Mouse (Mus musculus): Measurements from ENCODE around the gene Fam78b. TPM values are rescaled to one million over a fixed set of nuclear protein-coding genes. Genes with fewer than 3 reads are reported as not detected.

Gene Fam78b
- polyA plus RNA-seq (2015; fragmentation: Nextera tagmentation; extraction: Ambion mirVana) = 0.79 and 0.84 TPM in 2 replicates

GRCm38 (mm10) chr1:167001174-167001843 is at the start of gene Fam78b:
Fam78b (plus strand) TSS chr1:167001417.
- H3K4me1 ChIP-seq = peaks cover 23% of the 10 kb centered on the region
- peak; percentile 57 for ATAC-seq (replicated peaks; ENCODE audit: low FRiP score)
- H3K9me3 ChIP-seq (replicated peaks) = no peaks in the 10 kb centered on the region
- peaks cover 32% of the 10 kb centered on the region for H3K27me3 ChIP-seq
- H3K4me3 ChIP-seq (replicated peaks) = peak within 1 kb of the TSS; percentile 77
- peak within 1 kb of the TSS; percentile 98 for H3K4me2 ChIP-seq
- no peaks in the 10 kb centered on the region for H3K36me3 ChIP-seq
- peak within 1 kb of the TSS; percentile 64; the same call in 1 of the 2 replicates for H3K27ac ChIP-seq
- WGBS = under 1% methylated on average over 51 of the region's 85 CpGs
- peak within 1 kb of the TSS; percentile 64 for H3K9ac ChIP-seq

- no peaks in the 10 kb centered on the region for H3K36me3 ChIP-seq
- no peak overlapping the region for H3K4me3 ChIP-seq (replicated peaks)
- no peak overlapping the region for H3K27ac ChIP-seq
- H3K27me3 ChIP-seq = no peaks in the 10 kb centered on the region
- no peaks in the 10 kb centered on the region for H3K4me1 ChIP-seq
- H3K9me3 ChIP-seq (replicated peaks) = no peaks in the 10 kb centered on the region
- no peak overlapping the region for H3K9ac ChIP-seq
- 29% methylated on average over 10 of the region's 10 CpGs for WGBS
- H3K4me2 ChIP-seq = no peak overlapping the region
- ATAC-seq (replicated peaks; ENCODE audit: low FRiP score) = peak; percentile 64; the same call in 1 of the 2 replicates
Observed at GRCm38 (mm10) chr1:166964508-166964907, 36.7 kb upstream of the Fam78b start.

GRCm38 (mm10) chr1:166968271-166968670 is 32.9 kb upstream of the Fam78b start:
- 83% methylated on average over 5 of the region's 5 CpGs for WGBS
- ATAC-seq (replicated peaks; ENCODE audit: low FRiP score) = no peak
- Histone ChIP-seq H3K4me3 (replicated peaks) (no peak overlapping the region), H3K9ac (no peak overlapping the region), H3K27ac (no peak overlapping the region), H3K4me1 (no peaks in the 10 kb centered on the region), H3K4me2 (no peak overlapping the region), H3K9me3 (replicated peaks) (no peaks in the 10 kb centered on the region), H3K36me3 (no peaks in the 10 kb centered on the region), H3K27me3 (no peaks in the 10 kb centered on the region)

- Histone ChIP-seq H3K27me3 (no peaks in the 10 kb centered on the region), H3K36me3 (no peaks in the 10 kb centered on the region), H3K9ac (no peak overlapping the region), H3K4me2 (no peak overlapping the region), H3K27ac (no peak overlapping the region), H3K4me3 (replicated peaks) (no peak overlapping the region), H3K4me1 (no peaks in the 10 kb centered on the region), H3K9me3 (replicated peaks) (no peaks in the 10 kb centered on the region)
- 86% methylated on average over 3 of the region's 3 CpGs for WGBS
- no peak for ATAC-seq (replicated peaks; ENCODE audit: low FRiP score)
Observed at GRCm38 (mm10) chr1:166973731-166974130, 27.5 kb upstream of the Fam78b start.

GRCm38 (mm10) chr1:166978611-166979010 is 22.6 kb upstream of the Fam78b start:
- Histone ChIP-seq H3K4me2 (no peak overlapping the region), H3K27me3 (no peaks in the 10 kb centered on the region), H3K27ac (no peak overlapping the region), H3K9ac (no peak overlapping the region), H3K4me1 (no peaks in the 10 kb centered on the region), H3K36me3 (no peaks in the 10 kb centered on the region), H3K4me3 (replicated peaks) (no peak overlapping the region), H3K9me3 (replicated peaks) (no peaks in the 10 kb centered on the region)
- WGBS = 80% methylated on average over 5 of the region's 5 CpGs
- no peak for ATAC-seq (replicated peaks; ENCODE audit: low FRiP score)

- Histone ChIP-seq H3K36me3 (no peaks in the 10 kb centered on the region), H3K9ac (no peak overlapping the region), H3K4me2 (no peak overlapping the region), H3K4me1 (no peaks in the 10 kb centered on the region), H3K27ac (no peak overlapping the region), H3K9me3 (replicated peaks) (no peaks in the 10 kb centered on the region), H3K4me3 (replicated peaks) (no peak overlapping the region), H3K27me3 (no peaks in the 10 kb centered on the region)
- 76% methylated on average over 5 of the region's 5 CpGs for WGBS
- ATAC-seq (replicated peaks; ENCODE audit: low FRiP score) = no peak
Observed at GRCm38 (mm10) chr1:166994266-166994665, 7.0 kb upstream of the Fam78b start.

- H3K4me1 ChIP-seq = peaks cover 6% of the 10 kb centered on the region; the same call in 1 of the 2 replicates
- ATAC-seq (replicated peaks; ENCODE audit: low FRiP score) = no peak
- H3K27me3 ChIP-seq = peaks cover 6% of the 10 kb centered on the region
- no peaks in the 10 kb centered on the region for H3K36me3 ChIP-seq
- no peak overlapping the region for H3K4me2 ChIP-seq
- H3K27ac ChIP-seq = no peak overlapping the region
- H3K9ac ChIP-seq = no peak overlapping the region
- H3K9me3 ChIP-seq (replicated peaks) = no peaks in the 10 kb centered on the region
- 80% methylated on average over 8 of the region's 8 CpGs for WGBS
- no peak overlapping the region for H3K4me3 ChIP-seq (replicated peaks)
Observed at GRCm38 (mm10) chr1:166996250-166996649, 5.0 kb upstream of the Fam78b start.

- no peak overlapping the region for H3K27ac ChIP-seq
- WGBS = 66% methylated on average over 7 of the region's 7 CpGs
- no peak overlapping the region for H3K9ac ChIP-seq
- H3K4me2 ChIP-seq = no peak overlapping the region
- no peak for ATAC-seq (replicated peaks; ENCODE audit: low FRiP score)
- no peak overlapping the region for H3K4me3 ChIP-seq (replicated peaks)
- no peaks in the 10 kb centered on the region for H3K9me3 ChIP-seq (replicated peaks)
- no peaks in the 10 kb centered on the region for H3K36me3 ChIP-seq
- peaks cover 10% of the 10 kb centered on the region for H3K4me1 ChIP-seq
- peaks cover 12% of the 10 kb centered on the region for H3K27me3 ChIP-seq
Observed at GRCm38 (mm10) chr1:166996811-166997210, 4.4 kb upstream of the Fam78b start.

GRCm38 (mm10) chr1:167000529-167001173 is 566 bp upstream of the Fam78b start:
- Histone ChIP-seq H3K4me1 (peaks cover 23% of the 10 kb centered on the region), H3K4me3 (replicated peaks) (peak overlapping the region; percentile 77), H3K4me2 (peak overlapping the region; percentile 98), H3K9me3 (replicated peaks) (no peaks in the 10 kb centered on the region), H3K9ac (peak overlapping the region; percentile 64), H3K36me3 (no peaks in the 10 kb centered on the region), H3K27ac (peak overlapping the region; percentile 64; the same call in 1 of the 2 replicates), H3K27me3 (peaks cover 32% of the 10 kb centered on the region)
- WGBS = under 1% methylated on average over 68 of the region's 76 CpGs
- ATAC-seq (replicated peaks; ENCODE audit: low FRiP score) = peak; percentile 85

- Histone ChIP-seq H3K9me3 (replicated peaks) (no peaks in the 10 kb centered on the region), H3K9ac (0 out of 2 replicates have a peak overlapping the region, but pooled peaks have one; percentile 64), H3K36me3 (no peaks in the 10 kb centered on the region), H3K27me3 (peaks cover 32% of the 10 kb centered on the region), H3K4me3 (replicated peaks) (peak overlapping the region; percentile 77), H3K4me2 (peak overlapping the region; percentile 98), H3K4me1 (peaks cover 23% of the 10 kb centered on the region), H3K27ac (no peak overlapping the region)
- no peak; the same call in 1 of the 2 replicates for ATAC-seq (replicated peaks; ENCODE audit: low FRiP score)
- WGBS = under 1% methylated on average over 30 of the region's 30 CpGs
Observed at GRCm38 (mm10) chr1:167001844-167002485, 748 bp downstream of the Fam78b start.

- Histone ChIP-seq H3K4me3 (replicated peaks) (peak overlapping the region; percentile 77), H3K27me3 (peaks cover 32% of the 10 kb centered on the region), H3K36me3 (no peaks in the 10 kb centered on the region), H3K9me3 (replicated peaks) (no peaks in the 10 kb centered on the region), H3K9ac (no peak overlapping the region), H3K27ac (no peak overlapping the region), H3K4me2 (peak overlapping the region; percentile 98), H3K4me1 (peaks cover 23% of the 10 kb centered on the region)
- under 1% methylated on average over 19 of the region's 19 CpGs for WGBS
- peak; percentile 52 for ATAC-seq (replicated peaks; ENCODE audit: low FRiP score)
Observed at GRCm38 (mm10) chr1:167002486-167002850, 1.3 kb downstream of the Fam78b start.

- 70% methylated on average over 2 of the region's 2 CpGs for WGBS
- no peaks in the 10 kb centered on the region for H3K9me3 ChIP-seq (replicated peaks)
- no peak for ATAC-seq (replicated peaks; ENCODE audit: low FRiP score)
- no peak overlapping the region for H3K27ac ChIP-seq
- no peak overlapping the region for H3K4me3 ChIP-seq (replicated peaks)
- peaks cover 29% of the 10 kb centered on the region for H3K27me3 ChIP-seq
- H3K4me2 ChIP-seq = no peak overlapping the region
- H3K9ac ChIP-seq = no peak overlapping the region
- no peaks in the 10 kb centered on the region for H3K36me3 ChIP-seq
- peaks cover 35% of the 10 kb centered on the region for H3K4me1 ChIP-seq
Observed at GRCm38 (mm10) chr1:167004621-167005020, 3.4 kb downstream of the Fam78b start.

All from kidney, embryonic 15.5 days (tissue).